Mouse (Mus musculus): Measurements from ENCODE around the gene Fbxo46. TPM values are rescaled to one million over a fixed set of nuclear protein-coding genes. Genes with fewer than 3 reads are reported as not detected.

Gene Fbxo46
- total and polyA plus RNA-seq, 2 experiments from 2014 or later, result 7.7 to 23.8 TPM

GRCm38 (mm10) chr7:19178035-19178434 is 58.4 kb downstream of the Fbxo46 start:
- Histone ChIP-seq H3K27me3 (ENCODE audit: insufficient read depth, low read length) (0 out of 2 replicates have a peak, but pooled peaks cover 5% of the 10 kb centered on the region), H3K4me3 (ENCODE audit: low read length) (peak overlapping the region; percentile 63), H3K27ac (no peak overlapping the region), H3K9me3 (ENCODE audit: low read length) (no peaks in the 10 kb centered on the region), H3K9ac (replicated peaks; ENCODE audit: low read length) (0 out of 2 replicates have a peak overlapping the region, but pooled peaks have one; percentile 1), H3K4me1 (ENCODE audit: insufficient read depth, low read length) (peaks cover 5% of the 10 kb centered on the region; the same call in 1 of the 2 replicates), H3K4me2 (ENCODE audit: low read depth, low read length) (peak overlapping the region; percentile 63), H3K36me3 (ENCODE audit: insufficient read depth, low read length) (peaks cover 6% of the 10 kb centered on the region; the same call in 1 of the 2 replicates)
- WGBS, result 10% methylated on average over 17 of the region's 18 CpGs
- DNase-seq (ENCODE audit: low spot score) (no peak), ATAC-seq (no peak)
- TF ChIP-seq CTCF (IDR thresholded peaks at IDR 0.05; ENCODE audit: low read depth), result no peak

DNA sequence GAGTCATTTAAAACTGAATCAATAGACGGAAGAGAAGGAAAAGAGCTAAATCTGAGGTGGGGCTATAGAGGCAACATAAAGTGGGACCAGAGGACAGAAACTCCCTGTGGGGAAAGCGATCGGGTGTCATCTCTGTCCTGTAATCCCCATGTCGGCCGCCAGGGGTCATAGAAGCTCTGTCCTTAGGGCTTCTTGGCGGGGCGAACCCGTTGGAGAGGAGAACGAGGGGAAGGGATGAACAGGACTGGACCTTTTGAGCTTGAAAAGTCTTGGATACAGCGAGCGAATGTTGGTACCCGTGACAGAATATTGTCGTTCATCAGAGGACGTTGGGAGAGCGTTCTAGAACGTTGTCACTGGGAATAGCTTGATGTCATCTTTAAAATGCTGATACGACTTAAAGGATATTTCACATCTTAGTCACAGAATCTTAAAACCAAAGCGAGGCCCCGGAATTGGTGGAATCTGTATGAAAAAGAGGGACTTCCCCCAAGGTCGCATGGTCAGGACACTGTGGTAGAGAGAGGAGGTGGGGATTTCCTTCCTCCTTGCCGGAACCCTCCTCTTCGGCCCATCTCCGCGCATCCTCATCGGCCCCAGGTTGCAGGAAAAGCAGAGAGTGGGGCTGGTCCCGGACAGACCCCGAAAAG is 58.9 kb downstream of the Fbxo46 start:
- peaks cover 5% of the 10 kb centered on the region; the same call in 1 of the 2 replicates for H3K4me1 ChIP-seq (ENCODE audit: insufficient read depth, low read length)
- no peak overlapping the region for H3K27ac ChIP-seq
- ATAC-seq (no peak), DNase-seq (ENCODE audit: low spot score) (peak; percentile 81)
- peak; percentile 87 for TF ChIP-seq CTCF (IDR thresholded peaks at IDR 0.05; ENCODE audit: low read depth)
- 0 out of 2 replicates have a peak, but pooled peaks cover 5% of the 10 kb centered on the region for H3K27me3 ChIP-seq (ENCODE audit: insufficient read depth, low read length)
- WGBS, result 6% methylated on average over 27 of the region's 27 CpGs
- H3K4me3 ChIP-seq (ENCODE audit: low read length), result peak overlapping the region; percentile 63
- peak overlapping the region; percentile 63 for H3K4me2 ChIP-seq (ENCODE audit: low read depth, low read length)
- H3K36me3 ChIP-seq (ENCODE audit: insufficient read depth, low read length), result peaks cover 6% of the 10 kb centered on the region; the same call in 1 of the 2 replicates
- H3K9me3 ChIP-seq (ENCODE audit: low read length), result no peaks in the 10 kb centered on the region
- peak overlapping the region; percentile 1; the same call in 1 of the 2 replicates for H3K9ac ChIP-seq (replicated peaks; ENCODE audit: low read length)

DNA sequence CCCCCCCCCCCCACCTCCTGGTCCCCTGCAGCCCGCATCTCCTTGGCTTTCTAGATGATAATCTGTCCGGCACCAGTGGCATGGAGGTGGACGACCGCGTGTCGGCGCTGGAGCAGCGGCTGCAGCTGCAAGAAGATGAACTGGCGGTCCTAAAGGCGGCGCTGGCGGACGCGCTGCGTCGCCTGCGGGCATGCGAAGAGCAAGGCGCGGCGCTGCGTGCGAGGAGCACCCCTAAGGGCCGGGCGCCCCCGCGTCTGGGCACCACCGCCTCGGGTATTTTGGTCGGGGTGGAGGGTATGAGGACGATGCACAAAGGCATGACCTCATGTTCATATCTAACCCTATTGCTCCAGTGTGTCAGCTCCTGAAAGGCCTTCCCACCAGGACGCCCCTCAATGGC is 59.5 kb downstream of the Fbxo46 start:
- WGBS, result 2% methylated on average over 32 of the region's 32 CpGs
- Histone ChIP-seq H3K36me3 (ENCODE audit: insufficient read depth, low read length) (peaks cover 6% of the 10 kb centered on the region; the same call in 1 of the 2 replicates), H3K9me3 (ENCODE audit: low read length) (no peaks in the 10 kb centered on the region), H3K4me1 (ENCODE audit: insufficient read depth, low read length) (peaks cover 5% of the 10 kb centered on the region; the same call in 1 of the 2 replicates), H3K4me3 (ENCODE audit: low read length) (peak overlapping the region; percentile 63), H3K9ac (replicated peaks; ENCODE audit: low read length) (peak overlapping the region; percentile 21; the same call in 1 of the 2 replicates), H3K27ac (no peak overlapping the region), H3K4me2 (ENCODE audit: low read depth, low read length) (peak overlapping the region; percentile 63), H3K27me3 (ENCODE audit: insufficient read depth, low read length) (0 out of 2 replicates have a peak, but pooled peaks cover 5% of the 10 kb centered on the region)
- ATAC-seq (no peak), DNase-seq (ENCODE audit: low spot score) (peak; percentile 88)
- TF ChIP-seq CTCF (IDR thresholded peaks at IDR 0.05; ENCODE audit: low read depth), result peak; percentile 77

DNA sequence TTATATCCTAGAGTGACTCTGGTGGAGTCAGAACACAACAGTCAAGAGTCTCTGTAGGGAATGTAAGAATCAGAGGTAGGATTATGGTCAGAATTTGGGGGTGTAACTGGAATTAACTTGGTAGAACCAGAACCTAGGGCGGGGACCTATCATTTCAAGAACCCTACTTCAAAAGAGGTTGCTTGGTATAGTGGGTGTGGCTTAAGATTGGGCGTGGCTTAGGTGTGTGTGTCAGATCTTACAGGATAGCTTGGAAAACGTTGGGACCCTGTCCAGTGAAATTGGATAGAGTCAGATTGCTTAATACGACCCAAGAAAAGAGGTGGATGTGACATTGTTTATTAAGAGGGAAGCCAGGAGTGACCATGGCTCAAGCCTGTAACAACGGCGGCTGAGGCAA is 60.3 kb downstream of the Fbxo46 start:
- ATAC-seq, result no peak
- H3K4me2 ChIP-seq (ENCODE audit: low read depth, low read length), result no peak overlapping the region

DNA sequence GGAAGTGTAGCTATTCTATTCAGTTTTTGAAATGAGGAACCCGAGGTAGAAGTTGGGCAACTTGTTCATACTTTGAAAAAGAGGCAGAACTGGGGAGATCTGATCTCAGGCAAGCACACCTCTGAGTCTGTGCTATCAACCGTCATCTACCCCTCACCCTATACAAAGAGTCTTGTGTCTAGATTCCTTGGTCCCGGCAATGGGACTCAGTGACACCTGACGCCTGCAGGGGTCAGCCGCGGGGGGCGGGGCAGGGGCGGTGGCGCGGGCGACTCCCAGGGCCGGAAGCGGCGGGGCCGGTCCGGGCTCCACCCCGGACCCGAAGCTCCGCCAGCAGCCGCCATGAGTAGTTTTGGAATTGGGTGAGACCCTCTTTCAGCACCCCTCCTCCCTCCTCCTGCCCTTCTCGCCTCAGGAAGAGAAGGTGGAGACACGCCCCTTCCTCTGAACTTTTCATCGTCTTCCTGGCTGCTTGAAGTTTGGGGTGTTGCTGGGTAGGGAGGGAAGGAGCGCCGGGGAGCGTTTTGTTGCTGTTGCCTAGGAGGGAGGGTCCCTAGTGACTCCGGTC is 61.3 kb downstream of the Fbxo46 start:
- Histone ChIP-seq H3K27ac (no peak overlapping the region), H3K4me2 (ENCODE audit: low read depth, low read length) (peak overlapping the region; percentile 54), H3K4me1 (ENCODE audit: insufficient read depth, low read length) (peaks cover 10% of the 10 kb centered on the region; the same call in 1 of the 2 replicates), H3K9me3 (ENCODE audit: low read length) (no peaks in the 10 kb centered on the region), H3K36me3 (ENCODE audit: insufficient read depth, low read length) (peaks cover 6% of the 10 kb centered on the region; the same call in 1 of the 2 replicates), H3K27me3 (ENCODE audit: insufficient read depth, low read length) (0 out of 2 replicates have a peak, but pooled peaks cover 5% of the 10 kb centered on the region), H3K4me3 (ENCODE audit: low read length) (peak overlapping the region; percentile 29), H3K9ac (replicated peaks; ENCODE audit: low read length) (peak overlapping the region; percentile 25; the same call in 1 of the 2 replicates)
- DNase-seq (ENCODE audit: low spot score), result no peak
- TF ChIP-seq CTCF (IDR thresholded peaks at IDR 0.05; ENCODE audit: low read depth), result no peak
- 7% methylated on average over 26 of the region's 27 CpGs for WGBS
- ATAC-seq, result no peak

More for the DNA sequence above, 60.3 kb downstream of the Fbxo46 start:
- no peak for DNase-seq (ENCODE audit: low spot score)
- H3K9ac ChIP-seq (replicated peaks; ENCODE audit: low read length), result peak overlapping the region; percentile 21; the same call in 1 of the 2 replicates
- H3K27me3 ChIP-seq (ENCODE audit: insufficient read depth, low read length), result 0 out of 2 replicates have a peak, but pooled peaks cover 5% of the 10 kb centered on the region
- WGBS, result 48% methylated on average over 6 of the region's 6 CpGs
- peak overlapping the region; percentile 63; the same call in 1 of the 2 replicates for H3K4me3 ChIP-seq (ENCODE audit: low read length)
- peaks cover 6% of the 10 kb centered on the region; the same call in 1 of the 2 replicates for H3K36me3 ChIP-seq (ENCODE audit: insufficient read depth, low read length)
- H3K27ac ChIP-seq, result no peak overlapping the region
- TF ChIP-seq CTCF (IDR thresholded peaks at IDR 0.05; ENCODE audit: low read depth), result no peak
- peaks cover 10% of the 10 kb centered on the region; the same call in 1 of the 2 replicates for H3K4me1 ChIP-seq (ENCODE audit: insufficient read depth, low read length)
- H3K9me3 ChIP-seq (ENCODE audit: low read length), result no peaks in the 10 kb centered on the region

GRCm38 (mm10) chr7:19184250-19184649 is 64.6 kb downstream of the Fbxo46 start:
- 53% methylated on average over 2 of the region's 2 CpGs for WGBS

More at GRCm38 (mm10) chr7:19184250-19184649, 64.6 kb downstream of the Fbxo46 start:
- H3K27me3 ChIP-seq (ENCODE audit: insufficient read depth, low read length), result 0 out of 2 replicates have a peak, but pooled peaks cover 5% of the 10 kb centered on the region
- H3K9ac ChIP-seq (replicated peaks; ENCODE audit: low read length), result 0 out of 2 replicates have a peak overlapping the region, but pooled peaks have one; percentile 3
- H3K36me3 ChIP-seq (ENCODE audit: insufficient read depth, low read length), result peaks cover 10% of the 10 kb centered on the region; the same call in 1 of the 2 replicates
- H3K4me2 ChIP-seq (ENCODE audit: low read depth, low read length), result no peak overlapping the region
- DNase-seq (ENCODE audit: low spot score) (no peak), ATAC-seq (no peak)
- no peaks in the 10 kb centered on the region for H3K9me3 ChIP-seq (ENCODE audit: low read length)
- H3K4me3 ChIP-seq (ENCODE audit: low read length), result no peak overlapping the region
- H3K27ac ChIP-seq, result peak overlapping the region; percentile 54; the same call in 1 of the 2 replicates
- H3K4me1 ChIP-seq (ENCODE audit: insufficient read depth, low read length), result peaks cover 9% of the 10 kb centered on the region; the same call in 1 of the 2 replicates
- TF ChIP-seq CTCF (IDR thresholded peaks at IDR 0.05; ENCODE audit: low read depth), result no peak

All from hindbrain, postnatal 0 days (tissue).